Mouse (Mus musculus): ENCODE measurements around the gene Tefm.
A peak's percentile ranks its signal among the peaks of the same experiment; 100 is the strongest.

Tefm gene

DNA sequence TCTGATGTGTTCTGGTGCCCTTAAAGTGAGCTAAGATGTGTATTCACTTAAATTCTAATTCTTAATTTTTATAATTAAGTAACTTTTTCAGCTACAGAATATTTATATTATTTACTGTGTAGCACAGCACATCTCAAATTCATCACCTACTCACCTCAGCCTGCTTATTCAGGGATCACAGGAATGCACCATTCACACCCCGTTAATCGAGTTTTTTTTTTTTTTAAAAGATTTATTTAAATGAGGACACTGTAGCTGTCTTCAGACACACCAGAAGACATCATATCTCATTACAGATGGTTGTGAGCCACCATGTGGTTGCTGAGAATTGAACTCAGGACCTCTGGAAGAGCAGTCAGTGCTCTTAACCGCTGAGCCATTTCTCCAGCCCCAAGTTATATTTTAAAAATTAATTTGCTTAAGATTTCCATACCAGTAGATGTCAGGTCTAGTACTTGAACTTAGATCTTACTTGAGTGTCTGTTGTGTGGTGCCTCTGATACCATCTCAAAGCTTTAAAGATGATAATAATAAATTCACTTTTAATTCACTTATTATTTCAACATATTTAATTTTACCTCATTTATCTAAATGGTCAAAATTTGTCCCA, 51.3 kb downstream of the Tefm start:
- DNase-seq (ENCODE audit: low spot score in 2 of 2) = no peak

DNA sequence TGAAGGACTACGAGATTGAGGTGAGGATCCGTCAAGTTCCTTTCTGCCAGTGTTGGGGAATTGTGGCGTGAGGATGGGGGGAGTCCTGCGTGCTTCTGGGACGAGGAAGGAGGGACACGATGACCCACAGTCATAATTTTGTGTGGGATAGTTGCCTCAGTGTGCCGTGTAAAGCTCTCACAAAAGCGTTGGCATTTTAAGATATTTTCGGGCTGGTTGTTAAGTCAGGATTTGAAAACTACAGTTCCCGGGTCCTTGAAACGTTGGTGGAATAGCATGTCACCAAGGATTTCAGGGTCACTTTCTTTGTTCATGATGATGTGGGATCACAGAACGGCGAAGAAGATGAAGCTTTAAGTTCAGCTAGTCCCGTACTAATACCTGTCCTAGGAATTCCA, 52.2 kb downstream of the Tefm start:
- no peak for DNase-seq (ENCODE audit: low spot score in 2 of 2)

DNA sequence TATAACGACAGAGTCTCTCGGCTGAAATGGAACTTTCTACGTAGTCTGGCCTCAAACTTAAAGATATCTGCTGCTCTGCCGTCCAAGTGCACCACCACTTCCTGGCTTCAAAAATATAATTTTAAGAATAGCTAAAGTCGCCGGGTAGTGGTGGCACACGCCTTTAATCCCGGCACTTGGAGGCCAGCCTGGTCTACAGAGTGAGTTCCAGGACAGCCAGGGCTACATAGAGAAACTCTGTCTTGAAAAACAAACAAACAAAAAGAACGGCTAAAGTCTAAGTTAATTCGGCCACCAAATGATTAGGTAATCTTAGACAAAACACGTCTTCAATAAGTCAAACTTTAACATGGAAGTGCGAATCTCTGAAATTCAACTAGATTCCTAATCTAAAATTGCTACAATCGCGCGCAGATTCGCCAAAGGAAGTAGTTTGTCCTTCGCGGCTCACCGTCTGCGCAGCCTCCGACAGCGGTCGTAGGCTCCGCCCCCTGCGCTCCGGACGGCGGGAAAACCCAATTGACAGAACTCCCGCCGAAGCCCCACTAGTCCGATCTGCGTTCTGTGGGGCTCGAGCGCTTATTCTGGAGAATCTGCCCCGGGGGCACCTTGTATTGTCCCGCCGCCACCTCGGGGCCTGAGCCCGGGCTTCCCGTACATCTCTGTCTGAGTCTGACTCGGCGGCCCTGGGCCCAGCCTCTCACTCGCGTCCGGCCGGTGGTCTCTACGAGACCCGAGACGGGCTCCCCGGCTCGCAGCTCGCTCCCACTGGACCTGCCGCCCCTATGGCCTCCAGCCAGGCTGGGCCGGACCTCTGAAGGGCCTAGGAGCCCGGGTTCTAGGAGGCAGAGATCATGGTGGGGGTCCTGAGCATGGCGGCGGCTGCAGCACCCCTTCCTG, 52.8 kb downstream of the Tefm start, which contains the start of gene Atad5:
TSS of gene Atad5 (plus strand) at position 484 of the 900 bp plus-strand sequence.
- peak; percentile 65 to 83 for DNase-seq (ENCODE audit: low spot score in 2 of 2)

DNA sequence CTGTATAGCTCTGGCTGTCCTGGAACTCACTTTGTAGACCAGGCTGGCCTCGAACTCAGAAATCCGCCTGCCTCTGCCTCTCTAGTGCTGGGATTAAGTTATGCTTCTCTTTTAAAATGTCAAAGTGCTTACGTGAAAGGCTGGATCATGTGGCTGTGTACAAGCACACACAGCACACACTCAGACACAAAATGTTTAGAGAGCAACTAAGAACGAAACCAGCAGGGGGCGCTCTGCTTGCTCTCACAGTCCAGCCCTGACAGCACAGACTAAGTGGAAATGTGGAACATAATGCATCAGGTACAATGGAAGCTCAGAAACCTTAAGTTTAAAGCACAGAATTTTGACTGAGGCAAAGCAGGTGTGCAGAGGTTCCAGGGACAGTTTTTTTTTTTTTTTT, 55.1 kb downstream of the Tefm start:
- peak; percentile 56 to 60 for DNase-seq (ENCODE audit: low spot score in 2 of 2)

All from right cerebral cortex, postnatal 36 days (tissue).